Mouse (Mus musculus) limb, embryonic 11.5 days (tissue): ENCODE measurements around the gene Akap6. TPM values are rescaled to one million over a fixed set of nuclear protein-coding genes. Genes with fewer than 3 reads are reported as not detected.

Experiments used
- ATAC-seq: fragments of 200-750 bp; cut with Nextera tagmentation; 2 replicates; pipeline ENCODE4 v1.8.0; 2017; ENCODE audit warnings: low read depth; ENCODE audit not compliant: insufficient number of reproducible peaks, low FRiP score, low TSS enrichment
- DNase-seq: peaks from one replicate; pipeline ENCODE4 v3.0.0-alpha.2; 2015; ENCODE audit warnings: low spot score
- H3K27ac ChIP-seq: fragments of 300-500 bp; sonication (generic); replicated peaks from 2 replicates; pipeline ENCODE4 v1.5.1; 2014; ENCODE audit warnings: low read depth, mild to moderate bottlenecking, low read length
- H3K27me3 ChIP-seq: fragments of 300-500 bp; sonication (generic); 2 replicates; pipeline ENCODE4 v1.6.1; 2014; ENCODE audit warnings: mild to moderate bottlenecking, low read length, mixed read lengths; ENCODE audit not compliant: control insufficient read depth, insufficient read depth
- H3K36me3 ChIP-seq: fragments of 300-500 bp; sonication (generic); 2 replicates; pipeline ENCODE4 v1.6.1; 2014; ENCODE audit warnings: mild to moderate bottlenecking, low read length, moderate library complexity, mixed read lengths; ENCODE audit not compliant: control insufficient read depth, insufficient read depth
- H3K4me1 ChIP-seq: fragments of 300-500 bp; sonication (generic); 2 replicates; pipeline ENCODE4 v1.6.1; 2014; ENCODE audit warnings: low read length, mixed read lengths; ENCODE audit not compliant: control insufficient read depth, insufficient read depth
- H3K4me2 ChIP-seq: fragments of 300-500 bp; sonication (generic); 2 replicates; pipeline ENCODE4 v1.6.1; 2014; ENCODE audit warnings: low read depth, mild to moderate bottlenecking, moderate library complexity; ENCODE audit not compliant: severe bottlenecking
- H3K4me3 ChIP-seq: fragments of 300-500 bp; sonication (generic); 2 replicates; pipeline ENCODE4 v1.5.1; 2014; ENCODE audit warnings: low read depth, low read length
- H3K9ac ChIP-seq: fragments of 300-500 bp; sonication (generic); 2 replicates; pipeline ENCODE4 v1.6.1; 2014; ENCODE audit warnings: mild to moderate bottlenecking, low read length
- H3K9me3 ChIP-seq: fragments of 300-500 bp; sonication (generic); 2 replicates; pipeline ENCODE4 v1.6.1; 2016; ENCODE audit warnings: low read length; ENCODE audit not compliant: control insufficient read depth
- WGBS: fragments of 180-500 bp; shearing (Covaris S2); extraction: QIAGEN DNeasy Blood & Tissue Kit; methylation state at CpG from one replicate; pipeline ENCODE4 v1.1.7; 2014; 5-methylcytosine and 5-hydroxymethylcytosine counted together
- polyA plus RNA-seq: library from polyadenylated mRNA; unstranded; fragments of >200 nt; fragmentation: Nextera tagmentation; extraction: Ambion mirVana; gene quantifications from 2 replicates; pipeline ENCODE4 v1.2.1, GENCODE M21; 2014

The Akap6 gene
- polyA plus RNA-seq, 1 experiment from 2014 or later: 0.29 TPM

DNA sequence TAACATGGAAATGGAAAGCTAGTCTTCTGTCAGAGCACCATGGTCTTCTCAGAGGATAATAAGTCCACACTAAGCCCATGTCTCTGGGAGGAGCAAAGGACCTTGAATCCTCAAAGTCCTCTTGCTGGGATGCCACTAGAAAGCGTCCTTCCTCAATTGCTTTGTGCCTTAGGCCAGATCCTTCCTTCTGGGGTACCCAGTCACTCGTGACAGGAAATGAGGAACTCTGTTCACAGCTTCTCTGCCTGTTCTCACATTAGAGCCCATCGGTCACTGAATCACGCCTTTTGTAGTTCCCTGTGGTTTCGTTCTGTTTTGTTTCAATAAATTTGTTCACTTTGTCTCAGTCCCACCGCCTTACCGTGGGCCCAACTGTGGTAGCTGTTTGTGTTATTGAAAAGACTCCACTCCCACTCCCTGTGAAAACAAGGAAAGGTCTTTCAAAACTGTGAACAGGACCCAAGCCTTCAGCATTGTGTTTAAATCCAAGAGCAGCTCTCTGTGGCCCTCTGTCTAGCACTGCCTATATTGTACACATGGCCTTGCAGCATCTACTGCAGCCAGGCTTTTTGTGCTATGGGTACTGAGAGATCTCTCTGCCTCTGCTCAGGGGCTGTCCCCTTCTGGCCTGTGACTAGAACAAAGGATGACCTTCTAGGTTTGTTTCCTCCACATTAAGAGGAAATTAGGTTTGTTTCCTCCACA is 151.3 kb downstream of the Akap6 start:
- DNase-seq: peak; percentile 20
- H3K27me3 ChIP-seq: no peaks in the 10 kb centered on the region
- no peaks in the 10 kb centered on the region for H3K36me3 ChIP-seq
- no peak for ATAC-seq
- H3K9ac ChIP-seq: no peak overlapping the region
- no peak overlapping the region for H3K27ac ChIP-seq
- no peaks in the 10 kb centered on the region for H3K9me3 ChIP-seq
- H3K4me3 ChIP-seq: no peak overlapping the region
- no peak overlapping the region for H3K4me2 ChIP-seq
- 0 out of 2 replicates have a peak, but pooled peaks cover 5% of the 10 kb centered on the region for H3K4me1 ChIP-seq
- WGBS: 71% methylated on average over 7 of the region's 7 CpGs

DNA sequence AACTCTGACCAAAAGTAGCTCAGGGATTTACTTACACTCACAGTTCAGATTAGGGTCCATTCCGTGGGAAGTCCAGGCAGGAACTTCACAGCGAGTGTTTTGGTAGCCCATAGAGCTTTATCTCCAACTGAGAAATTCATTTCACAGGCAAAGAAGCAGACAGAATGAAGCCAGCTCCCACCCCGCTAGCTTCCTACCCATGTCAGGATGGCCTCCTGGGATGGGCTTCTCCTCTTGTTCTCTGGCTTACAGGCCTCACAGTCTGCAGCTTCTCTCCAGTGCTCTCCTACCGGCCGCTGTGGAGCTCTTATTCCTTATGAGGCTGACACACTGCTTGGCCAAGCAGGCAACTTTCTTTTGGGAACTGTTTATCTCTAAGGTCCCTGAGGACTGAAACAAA is 152.0 kb downstream of the Akap6 start:
- WGBS: 91% methylated on average over 5 of the region's 5 CpGs
- Histone ChIP-seq H3K4me2 (no peak overlapping the region), H3K4me1 (0 out of 2 replicates have a peak, but pooled peaks cover 5% of the 10 kb centered on the region), H3K27me3 (no peaks in the 10 kb centered on the region), H3K9me3 (no peaks in the 10 kb centered on the region), H3K9ac (no peak overlapping the region), H3K27ac (no peak overlapping the region), H3K36me3 (no peaks in the 10 kb centered on the region), H3K4me3 (no peak overlapping the region)
- ATAC-seq: no peak
- peak; percentile 13 for DNase-seq

DNA sequence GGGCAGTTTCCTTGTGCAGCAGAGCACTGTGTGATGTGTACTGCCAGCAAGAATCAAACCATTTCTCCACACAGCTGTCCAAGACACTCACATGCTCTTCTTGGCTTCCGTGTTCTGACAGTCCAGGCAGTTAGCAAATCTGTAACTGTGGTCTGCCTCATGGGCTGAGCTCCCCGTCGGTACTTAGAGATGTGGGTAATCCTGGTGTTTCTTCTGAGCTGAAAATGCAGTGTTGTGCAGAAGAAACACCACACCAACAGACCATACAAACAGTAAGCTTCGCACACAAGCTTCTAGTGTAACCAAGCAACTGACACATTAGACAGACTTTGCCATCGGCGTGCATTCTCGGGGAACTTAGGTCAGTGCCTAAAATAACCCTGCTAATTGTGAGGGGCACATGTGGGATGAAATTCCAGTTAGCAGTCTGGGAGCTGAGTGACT is 155.1 kb downstream of the Akap6 start:
- ATAC-seq: no peak
- WGBS: 83% methylated on average over 7 of the region's 7 CpGs

DNA sequence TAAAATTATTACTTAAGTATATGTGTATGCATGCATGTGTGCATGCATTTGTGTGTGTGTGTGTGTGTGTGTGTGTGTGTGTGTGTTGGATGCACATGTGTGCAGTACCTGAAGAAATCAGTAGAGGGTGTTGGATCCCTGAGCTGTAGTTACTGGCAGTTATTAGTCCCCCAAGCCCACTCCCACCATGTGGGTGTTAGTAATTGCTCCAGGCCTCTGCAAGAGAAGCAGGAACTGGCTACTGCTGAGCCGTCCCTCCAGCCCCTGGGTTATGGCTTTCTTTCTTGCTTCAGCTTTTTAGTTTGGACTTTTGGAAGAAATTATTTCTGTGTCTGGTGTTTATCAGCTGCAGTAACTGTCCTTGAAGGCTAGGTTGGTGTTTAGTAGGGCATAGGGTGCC is 156.9 kb downstream of the Akap6 start:
- WGBS: 52% methylated on average over 1 of the region's 1 CpGs
- Histone ChIP-seq H3K4me2 (no peak overlapping the region), H3K4me3 (no peak overlapping the region), H3K36me3 (no peaks in the 10 kb centered on the region), H3K4me1 (no peaks in the 10 kb centered on the region), H3K27me3 (no peaks in the 10 kb centered on the region), H3K9ac (no peak overlapping the region), H3K9me3 (no peaks in the 10 kb centered on the region), H3K27ac (no peak overlapping the region)
- DNase-seq (no peak), ATAC-seq (no peak)

More for the DNA sequence above, 155.1 kb downstream of the Akap6 start:
- DNase-seq: no peak
- Histone ChIP-seq H3K27me3 (no peaks in the 10 kb centered on the region), H3K36me3 (no peaks in the 10 kb centered on the region), H3K4me3 (no peak overlapping the region), H3K27ac (no peak overlapping the region), H3K4me2 (no peak overlapping the region), H3K9ac (no peak overlapping the region), H3K9me3 (no peaks in the 10 kb centered on the region), H3K4me1 (no peaks in the 10 kb centered on the region)

GRCm38 (mm10) chr12:52857306-52857705 is 158.1 kb downstream of the Akap6 start:
- Histone ChIP-seq H3K27me3 (no peaks in the 10 kb centered on the region), H3K4me1 (no peaks in the 10 kb centered on the region), H3K36me3 (no peaks in the 10 kb centered on the region), H3K4me3 (no peak overlapping the region), H3K9me3 (no peaks in the 10 kb centered on the region), H3K4me2 (no peak overlapping the region), H3K27ac (no peak overlapping the region), H3K9ac (no peak overlapping the region)
- WGBS: 95% methylated on average over 4 of the region's 4 CpGs
- DNase-seq: no peak
- no peak for ATAC-seq

GRCm38 (mm10) chr12:52861922-52862321 is 162.7 kb downstream of the Akap6 start:
- H3K4me3 ChIP-seq: no peak overlapping the region
- DNase-seq: no peak
- H3K9me3 ChIP-seq: no peaks in the 10 kb centered on the region; the same call in 1 of the 2 replicates
- no peak overlapping the region for H3K4me2 ChIP-seq
- H3K27me3 ChIP-seq: no peaks in the 10 kb centered on the region
- H3K36me3 ChIP-seq: no peaks in the 10 kb centered on the region
- no peak overlapping the region for H3K9ac ChIP-seq
- WGBS: 90% methylated on average over 3 of the region's 3 CpGs
- H3K27ac ChIP-seq: no peak overlapping the region
- H3K4me1 ChIP-seq: no peaks in the 10 kb centered on the region
- ATAC-seq: no peak

GRCm38 (mm10) chr12:52868000-52868624 is 168.9 kb downstream of the Akap6 start:
- no peak overlapping the region for H3K27ac ChIP-seq
- DNase-seq: peak; percentile 54
- 1% methylated on average over 8 of the region's 8 CpGs for WGBS
- H3K9me3 ChIP-seq: no peaks in the 10 kb centered on the region; the same call in 1 of the 2 replicates
- H3K4me3 ChIP-seq: no peak overlapping the region
- H3K4me2 ChIP-seq: 0 out of 2 replicates have a peak overlapping the region, but pooled peaks have one; percentile 15
- 0 out of 2 replicates have a peak, but pooled peaks cover 3% of the 10 kb centered on the region for H3K4me1 ChIP-seq
- ATAC-seq: no peak
- no peaks in the 10 kb centered on the region for H3K36me3 ChIP-seq
- H3K9ac ChIP-seq: no peak overlapping the region
- no peaks in the 10 kb centered on the region for H3K27me3 ChIP-seq

GRCm38 (mm10) chr12:52871604-52872003 is 172.4 kb downstream of the Akap6 start:
- H3K36me3 ChIP-seq: no peaks in the 10 kb centered on the region
- H3K27ac ChIP-seq: no peak overlapping the region
- H3K9me3 ChIP-seq: no peaks in the 10 kb centered on the region
- H3K9ac ChIP-seq: no peak overlapping the region
- no peak for ATAC-seq
- no peak overlapping the region for H3K4me2 ChIP-seq
- no peaks in the 10 kb centered on the region for H3K27me3 ChIP-seq
- no peak overlapping the region for H3K4me3 ChIP-seq
- no peak for DNase-seq
- 0 out of 2 replicates have a peak, but pooled peaks cover 3% of the 10 kb centered on the region for H3K4me1 ChIP-seq
- 91% methylated on average over 3 of the region's 3 CpGs for WGBS
